Mouse (Mus musculus): Measurements from ENCODE around the gene Rxfp1. TPM values are rescaled to one million over a fixed set of nuclear protein-coding genes. Genes with fewer than 3 reads are reported as not detected.
"Not testable (repeated sequence)": the region's sequence is repeated elsewhere in the genome, so short reads cannot be mapped to it uniquely, and the experiment has no call there.

The Rxfp1 gene
- polyA plus RNA-seq, 1 experiment from 2014 or later = 0.02 TPM

DNA sequence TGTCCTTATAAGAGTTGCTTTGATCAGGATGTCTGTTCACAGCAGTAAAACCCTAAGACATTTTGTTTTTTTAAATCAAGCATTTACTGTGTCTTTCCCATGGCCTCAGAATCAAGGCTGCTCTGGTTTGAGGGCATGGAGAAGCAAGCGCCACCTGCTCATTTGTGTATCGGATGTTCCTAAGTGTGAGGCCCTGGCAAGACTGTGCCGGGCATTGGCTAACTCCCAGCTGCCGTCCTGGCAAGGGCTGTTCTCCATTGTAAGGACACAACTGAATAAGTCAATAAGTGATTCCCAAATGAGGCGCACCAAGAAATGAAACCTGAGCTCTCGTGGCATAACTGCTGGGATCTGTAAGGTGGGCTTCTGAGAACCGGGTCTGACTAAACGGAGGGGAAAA is 31.2 kb downstream of the Rxfp1 start:
- Histone ChIP-seq H3K27me3 (ENCODE audit: insufficient read depth, low read length) (no peaks in the 10 kb centered on the region), H3K9me3 (ENCODE audit: low read length) (peaks cover 1% of the 10 kb centered on the region; the same call in 1 of the 2 replicates), H3K4me1 (ENCODE audit: insufficient read depth) (no peaks in the 10 kb centered on the region), H3K4me3 (ENCODE audit: low read depth, low read length) (no peak overlapping the region), H3K9ac (replicated peaks) (no peak overlapping the region), H3K27ac (ENCODE audit: low read depth) (no peak overlapping the region), H3K4me2 (ENCODE audit: low read depth, low read length) (no peak overlapping the region), H3K36me3 (replicated peaks; ENCODE audit: insufficient read depth, low read length) (no peaks in the 10 kb centered on the region)
- ATAC-seq (no peak), DNase-seq (no peak)
- 86% methylated on average over 8 of the region's 8 CpGs for WGBS (ENCODE audit: insufficient replicate concordance)
- TF ChIP-seq CTCF (IDR thresholded peaks at IDR 0.05; ENCODE audit: low read depth) = no peak
- no peak for TF ChIP-seq EP300 (IDR thresholded peaks at IDR 0.05; ENCODE audit: low read depth)

DNA sequence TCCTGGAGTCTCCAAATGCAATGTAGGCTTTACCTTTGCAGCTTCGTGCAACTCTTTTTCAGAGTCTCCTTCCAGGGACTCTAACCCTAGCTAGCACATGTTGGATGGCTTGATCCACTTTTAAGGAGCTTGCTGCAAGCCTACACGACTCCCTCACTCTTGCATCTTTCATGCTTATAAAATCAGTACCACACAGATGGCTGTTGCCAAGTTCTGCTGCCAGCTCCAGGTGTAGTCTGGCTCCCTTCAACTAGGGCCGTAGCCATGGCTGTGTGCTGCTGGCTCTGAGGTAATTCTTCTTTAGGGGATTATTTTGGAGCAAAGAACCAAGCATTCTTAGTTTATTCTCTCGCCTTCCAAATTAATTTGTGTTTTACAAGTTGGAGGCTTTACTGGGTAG is 34.5 kb downstream of the Rxfp1 start:
- ATAC-seq = no peak
- Histone ChIP-seq H3K4me2 (ENCODE audit: low read depth, low read length) (no peak overlapping the region), H3K27ac (ENCODE audit: low read depth) (no peak overlapping the region), H3K4me3 (ENCODE audit: low read depth, low read length) (no peak overlapping the region), H3K9ac (replicated peaks) (no peak overlapping the region), H3K36me3 (replicated peaks; ENCODE audit: insufficient read depth, low read length) (no peaks in the 10 kb centered on the region), H3K9me3 (ENCODE audit: low read length) (no peaks in the 10 kb centered on the region), H3K27me3 (ENCODE audit: insufficient read depth, low read length) (no peaks in the 10 kb centered on the region), H3K4me1 (ENCODE audit: insufficient read depth) (no peaks in the 10 kb centered on the region)
- TF ChIP-seq EP300 (IDR thresholded peaks at IDR 0.05; ENCODE audit: low read depth) (no peak), CTCF (IDR thresholded peaks at IDR 0.05; ENCODE audit: low read depth) (no peak)
- WGBS (ENCODE audit: insufficient replicate concordance) = 70% methylated on average over 4 of the region's 4 CpGs
- DNase-seq = no peak

GRCm38 (mm10) chr3:79691957-79692356 is 45.7 kb downstream of the Rxfp1 start:
- no peak for ATAC-seq
- whole genome bisulfite sequencing (ENCODE audit: insufficient replicate concordance) = 73% methylated on average over 2 of the region's 2 CpGs
- TF ChIP-seq EP300 (IDR thresholded peaks at IDR 0.05; ENCODE audit: low read depth) (no peak), CTCF (IDR thresholded peaks at IDR 0.05; ENCODE audit: low read depth) (no peak)
- no peaks in the 10 kb centered on the region for H3K4me1 ChIP-seq (ENCODE audit: insufficient read depth)
- no peak for DNase-seq
- no peaks in the 10 kb centered on the region for H3K36me3 ChIP-seq (replicated peaks; ENCODE audit: insufficient read depth, low read length)
- H3K9ac ChIP-seq (replicated peaks) = no peak overlapping the region
- no peak overlapping the region for H3K4me2 ChIP-seq (ENCODE audit: low read depth, low read length)
- peaks cover 3% of the 10 kb centered on the region; the same call in 1 of the 2 replicates for H3K9me3 ChIP-seq (ENCODE audit: low read length)
- H3K4me3 ChIP-seq (ENCODE audit: low read depth, low read length) = no peak overlapping the region
- H3K27me3 ChIP-seq (ENCODE audit: insufficient read depth, low read length) = no peaks in the 10 kb centered on the region
- H3K27ac ChIP-seq (ENCODE audit: low read depth) = no peak overlapping the region

DNA sequence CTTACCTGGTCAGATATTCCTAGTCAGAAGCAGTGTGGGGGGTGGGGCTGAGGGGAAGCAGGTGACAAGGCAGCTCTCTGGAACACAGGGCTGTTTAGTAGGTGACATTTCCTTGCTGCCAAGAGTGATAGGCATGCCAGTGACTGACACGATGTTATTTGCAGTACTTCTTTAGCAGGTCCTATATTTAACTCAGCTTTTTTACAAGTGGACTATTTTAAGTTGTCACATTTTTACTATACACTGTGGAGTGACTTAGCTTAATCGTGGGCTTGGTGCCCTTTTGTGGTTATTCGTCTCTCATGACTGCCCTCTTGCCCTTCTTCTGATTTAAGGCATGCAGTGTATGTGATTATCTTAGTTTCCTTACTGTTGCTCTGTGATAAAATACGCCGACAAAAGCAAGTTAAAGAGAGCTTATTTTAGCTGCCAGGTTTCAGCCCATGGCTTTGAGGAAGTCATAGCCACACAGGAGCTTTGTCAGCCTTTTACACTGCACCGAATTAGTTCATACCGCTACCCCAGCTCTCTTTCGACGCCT is 47.5 kb downstream of the Rxfp1 start:
- 59% methylated on average over 9 of the region's 9 CpGs for WGBS (ENCODE audit: insufficient replicate concordance)
- H3K4me2 ChIP-seq (ENCODE audit: low read depth, low read length) = no peak overlapping the region
- TF ChIP-seq CTCF (IDR thresholded peaks at IDR 0.05; ENCODE audit: low read depth) (no peak), EP300 (IDR thresholded peaks at IDR 0.05; ENCODE audit: low read depth) (no peak)
- peaks cover 5% of the 10 kb centered on the region; the same call in 1 of the 2 replicates for H3K9me3 ChIP-seq (ENCODE audit: low read length)
- no peaks in the 10 kb centered on the region for H3K27me3 ChIP-seq (ENCODE audit: insufficient read depth, low read length)
- H3K27ac ChIP-seq (ENCODE audit: low read depth) = no peak overlapping the region
- no peak for ATAC-seq
- no peak for DNase-seq
- H3K36me3 ChIP-seq (replicated peaks; ENCODE audit: insufficient read depth, low read length) = no peaks in the 10 kb centered on the region
- H3K4me3 ChIP-seq (ENCODE audit: low read depth, low read length) = no peak overlapping the region
- no peak overlapping the region for H3K9ac ChIP-seq (replicated peaks)
- H3K4me1 ChIP-seq (ENCODE audit: insufficient read depth) = no peaks in the 10 kb centered on the region

DNA sequence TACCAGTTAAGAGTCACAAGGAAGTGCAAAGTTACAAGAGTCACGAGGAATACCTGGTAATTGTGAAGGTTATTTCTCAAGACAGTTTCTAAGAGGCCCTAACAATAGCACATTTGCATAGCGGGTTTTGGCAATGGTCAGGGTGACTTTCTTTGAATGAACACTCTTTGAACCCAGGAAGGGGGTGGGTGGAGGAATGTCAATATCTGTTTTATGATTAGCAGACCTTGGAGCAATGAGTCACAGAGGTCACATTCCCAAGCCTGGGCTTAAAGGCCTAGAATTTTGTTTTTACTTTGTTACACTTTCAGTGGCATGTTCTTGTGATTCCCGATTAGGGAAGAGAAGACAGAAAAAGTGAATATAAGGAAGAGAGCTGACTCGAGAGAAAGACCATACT is 49.6 kb downstream of the Rxfp1 start:
- H3K9ac ChIP-seq (replicated peaks); DNase-seq; H3K27me3 ChIP-seq (ENCODE audit: insufficient read depth, low read length); H3K36me3 ChIP-seq (replicated peaks; ENCODE audit: insufficient read depth, low read length); H3K9me3 ChIP-seq (ENCODE audit: low read length); H3K27ac ChIP-seq (ENCODE audit: low read depth); H3K4me3 ChIP-seq (ENCODE audit: low read depth, low read length); H3K4me1 ChIP-seq (ENCODE audit: insufficient read depth); H3K4me2 ChIP-seq (ENCODE audit: low read depth, low read length); ATAC-seq: not testable (repeated sequence)
- WGBS (ENCODE audit: insufficient replicate concordance) = 66% methylated on average over 4 of the region's 4 CpGs

DNA sequence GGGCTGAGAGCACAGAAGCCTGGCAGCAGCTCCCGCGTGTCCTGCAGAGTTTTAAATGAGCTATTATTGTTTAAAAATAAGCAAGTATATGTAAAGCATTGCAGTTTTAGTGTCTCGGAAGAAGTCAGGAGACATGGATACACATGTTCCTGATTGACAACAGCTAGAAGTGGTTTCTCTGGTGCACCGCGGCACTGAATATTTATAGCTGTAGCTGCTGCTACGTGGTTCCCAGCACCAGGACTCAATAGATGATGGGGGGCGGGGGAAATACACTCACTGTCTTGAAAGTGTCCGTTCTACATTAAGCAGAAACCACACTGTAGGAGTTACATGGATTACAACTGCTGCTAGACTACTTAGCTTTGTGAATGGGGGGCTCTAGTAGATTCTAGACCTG is 54.2 kb downstream of the Rxfp1 start:
- ATAC-seq (no peak), DNase-seq (no peak)
- Histone ChIP-seq H3K4me1 (ENCODE audit: insufficient read depth) (no peaks in the 10 kb centered on the region), H3K36me3 (replicated peaks; ENCODE audit: insufficient read depth, low read length) (no peaks in the 10 kb centered on the region), H3K27me3 (ENCODE audit: insufficient read depth, low read length) (no peaks in the 10 kb centered on the region), H3K9ac (replicated peaks) (no peak overlapping the region), H3K9me3 (ENCODE audit: low read length) (peaks cover 5% of the 10 kb centered on the region; the same call in 1 of the 2 replicates), H3K4me3 (ENCODE audit: low read depth, low read length) (no peak overlapping the region), H3K27ac (ENCODE audit: low read depth) (no peak overlapping the region), H3K4me2 (ENCODE audit: low read depth, low read length) (no peak overlapping the region)
- 71% methylated on average over 8 of the region's 8 CpGs for WGBS (ENCODE audit: insufficient replicate concordance)
- TF ChIP-seq CTCF (IDR thresholded peaks at IDR 0.05; ENCODE audit: low read depth) (no peak), EP300 (IDR thresholded peaks at IDR 0.05; ENCODE audit: low read depth) (no peak)

Measured in liver, postnatal 0 days (tissue).